Comparison of ENCODE assay signal across 19 mouse cellular contexts in genomic region chr7:124803101-124803500, GRCm38 (mm10).
A peak's percentile ranks its signal among the peaks of the same experiment; 100 is the strongest.
DNase-seq lines count a peak whose midpoint lies in the region; ATAC-seq and TF ChIP-seq lines count a peak whose summit lies in the region.
"Had no signal": no experiment of that assay in that cellular context is flagged by ENCODE, and none has a peak within 500 bp of the region (broad histone marks: within the 10 kb centered on the region; RNA-seq: fewer than 3 reads in every experiment).

No protein-coding gene starts in this region.

- 31% methylated on average over 3 of the region's 3 CpGs for WGBS in hindbrain, postnatal 0 days
- 81% methylated on average over 3 of the region's 3 CpGs for WGBS in hindbrain, embryonic 11.5 days
- WGBS in thymus, adult 2 months = 93% methylated on average over 3 of the region's 3 CpGs

- no peak for TF ChIP-seq POLR2A in thymus, adult 2 months (IDR thresholded peaks at IDR 0.05; ENCODE audit: control insufficient read depth, extremely low read depth, insufficient read depth, low read length, poor library complexity)

- ATAC-seq in hindbrain, postnatal 0 days = no peak
- ATAC-seq in hindbrain, embryonic 11.5 days (ENCODE audit: low FRiP score) = no peak
- ATAC-seq: forebrain, embryonic 16.5 days; intestine, embryonic 16.5 days had no signal

- no peaks in the 10 kb centered on the region for H3K36me3 ChIP-seq in hindbrain, postnatal 0 days (ENCODE audit: insufficient read depth, low read length)
- no peaks in the 10 kb centered on the region for H3K36me3 ChIP-seq in hindbrain, embryonic 11.5 days (ENCODE audit: control insufficient read depth, insufficient read depth, low read length)
- H3K36me3 ChIP-seq in thymus, adult 2 months (ENCODE audit: control insufficient read depth, insufficient read depth, low read length) = no peaks in the 10 kb centered on the region
- H3K36me3 ChIP-seq: embryonic facial prominence, embryonic 10.5 days; heart, embryonic 15.5 days had no signal

- H3K4me1 ChIP-seq in hindbrain, postnatal 0 days (ENCODE audit: insufficient read depth, low read length) = no peaks in the 10 kb centered on the region
- no peaks in the 10 kb centered on the region for H3K4me1 ChIP-seq in hindbrain, embryonic 11.5 days (replicated peaks; ENCODE audit: control insufficient read depth, insufficient read depth, low read length)
- H3K4me1 ChIP-seq in thymus, adult 2 months (replicated peaks; ENCODE audit: control insufficient read depth, insufficient read depth, low read length) = no peaks in the 10 kb centered on the region
- H3K4me1 ChIP-seq: embryonic facial prominence, embryonic 10.5 days; heart, embryonic 15.5 days had no signal

- H3K9ac ChIP-seq in hindbrain, postnatal 0 days (replicated peaks; ENCODE audit: low read length) = no peak overlapping the region
- no peak overlapping the region for H3K9ac ChIP-seq in hindbrain, embryonic 11.5 days (ENCODE audit: low read depth, low read length)
- H3K9ac ChIP-seq: heart, embryonic 15.5 days; hindbrain, embryonic 14.5 days had no signal

- H3K27ac ChIP-seq in hindbrain, postnatal 0 days = no peak overlapping the region
- H3K27ac ChIP-seq in hindbrain, embryonic 11.5 days (ENCODE audit: low read depth, low read length) = no peak overlapping the region
- H3K27ac ChIP-seq in thymus, adult 2 months (ENCODE audit: control insufficient read depth, insufficient read depth, low read length) = no peak overlapping the region
- H3K27ac ChIP-seq: embryonic facial prominence, embryonic 10.5 days; heart, adult 2 months; heart, embryonic 15.5 days; hindbrain, embryonic 14.5 days had no signal

- no peaks in the 10 kb centered on the region for H3K9me3 ChIP-seq in hindbrain, postnatal 0 days (ENCODE audit: low read length)
- H3K9me3 ChIP-seq in hindbrain, embryonic 11.5 days (ENCODE audit: control insufficient read depth, low read length) = no peaks in the 10 kb centered on the region
- H3K9me3 ChIP-seq: embryonic facial prominence, embryonic 10.5 days; heart, embryonic 15.5 days had no signal

- TF ChIP-seq CTCF in hindbrain, postnatal 0 days (IDR thresholded peaks at IDR 0.05; ENCODE audit: low read depth) = no peak
- no peak for TF ChIP-seq CTCF in thymus, adult 2 months (IDR thresholded peaks at IDR 0.05; ENCODE audit: borderline replicate concordance, control insufficient read depth, extremely low read depth, insufficient read depth, low read length, poor library complexity)

- H3K4me3 ChIP-seq in hindbrain, postnatal 0 days (ENCODE audit: low read length) = no peak overlapping the region
- no peak overlapping the region for H3K4me3 ChIP-seq in hindbrain, embryonic 11.5 days (ENCODE audit: low read depth, low read length)
- no peak overlapping the region for H3K4me3 ChIP-seq in thymus, adult 2 months (ENCODE audit: control insufficient read depth, insufficient read depth, low read length)
- H3K4me3 ChIP-seq: embryonic facial prominence, embryonic 10.5 days; heart, adult 2 months; heart, embryonic 15.5 days had no signal

- H3K4me2 ChIP-seq in hindbrain, postnatal 0 days (ENCODE audit: low read depth, low read length) = no peak overlapping the region
- H3K4me2 ChIP-seq in hindbrain, embryonic 11.5 days (replicated peaks; ENCODE audit: low read depth, low read length) = no peak overlapping the region
- H3K4me2 ChIP-seq: heart, embryonic 11.5 days; heart, embryonic 15.5 days; hindbrain, embryonic 14.5 days had no signal

- peak; percentile 15 for DNase-seq in cerebellum, adult 9-11 months
- DNase-seq in cerebellum, adult 11 months = no peak
- peak; percentile 46 for DNase-seq in hindbrain, postnatal 0 days (ENCODE audit: low spot score)
- no peak for DNase-seq in hindbrain, embryonic 11.5 days (ENCODE audit: low spot score)
- DNase-seq in brain, adult 2 months (ENCODE audit: low read depth, low spot score) = peak; percentile 63
- DNase-seq in thymus, adult 2 months = no peak
- DNase-seq: adrenal gland, adult 8-10 months; adrenal gland, postnatal 36 days; gastrocnemius, postnatal 14 days; heart, adult 2 months; heart, postnatal 14 days; kidney, adult 2 months had no signal

- no peaks in the 10 kb centered on the region for H3K27me3 ChIP-seq in hindbrain, postnatal 0 days (ENCODE audit: insufficient read depth, low read length)
- H3K27me3 ChIP-seq in hindbrain, embryonic 11.5 days (ENCODE audit: control insufficient read depth, insufficient read depth, low read length) = no peaks in the 10 kb centered on the region
- H3K27me3 ChIP-seq in thymus, adult 2 months (ENCODE audit: control insufficient read depth, insufficient read depth, low read length) = no peaks in the 10 kb centered on the region
- H3K27me3 ChIP-seq: CH12.LX; heart, embryonic 15.5 days had no signal

Comparison
In these comparisons a context has a peak if more than half of its experiments do, and no peak if none do; other contexts are left out.
1. DNase-seq: peak in cerebellum, adult 9-11 months (single experiment), hindbrain, postnatal 0 days (single experiment) and brain, adult 2 months (single experiment); none in cerebellum, adult 11 months (single experiment), hindbrain, embryonic 11.5 days (single experiment) and thymus, adult 2 months (single experiment).